Mouse (Mus musculus): ENCODE measurements around the gene Traf7. TPM values are rescaled to one million over a fixed set of nuclear protein-coding genes. Genes with fewer than 3 reads are reported as not detected.

Traf7 gene
- 142 TPM for polyA plus RNA-seq (2012; fragmentation: generic; extraction: Trizol)
- long read RNA-seq, experiment 1, transcript Traf7-215 (21 exons, 3,003 nt), result major isoform, 26 of 84 reads
- long read RNA-seq, experiment 1, partial matches to known transcripts, result 10 of 84 reads
- long read RNA-seq, experiment 1, other reads (novel, unspliced or antisense), result 45 of 84 reads
- long read RNA-seq, experiment 2, transcript Traf7-215 (21 exons, 3,003 nt), result major isoform, 188 of 1,086 reads
- long read RNA-seq, experiment 2, transcript Traf7-216 (21 exons, 2,667 nt), result minor isoform, 16 of 1,086 reads
- long read RNA-seq, experiment 2, transcript Traf7-210 (20 exons, 2,503 nt), result minor isoform, 12 of 1,086 reads
- long read RNA-seq, experiment 2, transcript Traf7-205 (21 exons, 2,687 nt), result minor isoform, 26 of 1,086 reads
- long read RNA-seq, experiment 2, partial matches to known transcripts, result 31 of 1,086 reads
- long read RNA-seq, experiment 2, other reads (novel, unspliced or antisense), result 801 of 1,086 reads

GRCm38 (mm10) chr17:24527723-24528559, at the start of gene Traf7:
TSS of gene Traf7 (minus strand) at chr17:24527938.
- H3K4me3 ChIP-seq (ENCODE audit: insufficient read depth, poor library complexity, severe bottlenecking), result peak within 1 kb of the TSS; percentile 68
- H3K36me3 ChIP-seq (ENCODE audit: control insufficient read depth, insufficient read depth), result peaks cover 27% of the 10 kb centered on the region
- peaks cover 55% of the 10 kb centered on the region for H3K79me3 ChIP-seq (ENCODE audit: low read depth)
- no peaks in the 10 kb centered on the region for H3K27me3 ChIP-seq (ENCODE audit: control insufficient read depth, insufficient read depth, insufficient read length)
- no peak for TF ChIP-seq FOSL1 (IDR thresholded peaks at IDR 0.05; ENCODE audit: insufficient read depth, low read length, poor library complexity, severe bottlenecking)
- no peak for TF ChIP-seq CEBPB (IDR thresholded peaks at IDR 0.05; ENCODE audit: low read depth)
- TF ChIP-seq USF1 (IDR thresholded peaks at IDR 0.05; ENCODE audit: low read depth), result no peak
- no peak for TF ChIP-seq CTCF (IDR thresholded peaks at IDR 0.05; ENCODE audit: control insufficient read depth, insufficient read depth, insufficient read length)
- TF ChIP-seq MYOG (IDR thresholded peaks at IDR 0.05; ENCODE audit: control insufficient read depth, extremely low read depth, insufficient read length), result no peak
- TF ChIP-seq MYOD1 (IDR thresholded peaks at IDR 0.05; ENCODE audit: control insufficient read depth, insufficient read length, low read depth), result no peak
- no peak for TF ChIP-seq MAX (IDR thresholded peaks at IDR 0.05)
- peaks cover 66% of the 10 kb centered on the region for H3K79me2 ChIP-seq (ENCODE audit: control insufficient read depth, insufficient read depth)
- H3ac ChIP-seq (ENCODE audit: control insufficient read depth, insufficient read length, low read depth), result peak within 1 kb of the TSS; percentile 98

- Histone ChIP-seq H3K36me3 (ENCODE audit: control insufficient read depth, insufficient read depth) (peaks cover 42% of the 10 kb centered on the region), H3K4me3 (ENCODE audit: insufficient read depth, poor library complexity, severe bottlenecking) (no peak overlapping the region), H3ac (ENCODE audit: control insufficient read depth, insufficient read length, low read depth) (no peak overlapping the region), H3K27me3 (ENCODE audit: control insufficient read depth, insufficient read depth, insufficient read length) (no peaks in the 10 kb centered on the region), H3K79me3 (ENCODE audit: low read depth) (no peaks in the 10 kb centered on the region), H3K79me2 (ENCODE audit: control insufficient read depth, insufficient read depth) (no peaks in the 10 kb centered on the region)
- TF ChIP-seq MYOD1 (IDR thresholded peaks at IDR 0.05; ENCODE audit: control insufficient read depth, insufficient read length, low read depth) (no peak), CEBPB (IDR thresholded peaks at IDR 0.05; ENCODE audit: low read depth) (no peak), MAX (IDR thresholded peaks at IDR 0.05) (no peak), MYOG (IDR thresholded peaks at IDR 0.05; ENCODE audit: control insufficient read depth, extremely low read depth, insufficient read length) (no peak), FOSL1 (IDR thresholded peaks at IDR 0.05; ENCODE audit: insufficient read depth, low read length, poor library complexity, severe bottlenecking) (no peak), USF1 (IDR thresholded peaks at IDR 0.05; ENCODE audit: low read depth) (no peak), CTCF (IDR thresholded peaks at IDR 0.05; ENCODE audit: control insufficient read depth, insufficient read depth, insufficient read length) (no peak)
Measured at GRCm38 (mm10) chr17:24573811-24574210, 46.1 kb upstream of the Traf7 start.

GRCm38 (mm10) chr17:24572651-24573245, 45.0 kb upstream of the Traf7 start:
- peaks cover 43% of the 10 kb centered on the region for H3K36me3 ChIP-seq (ENCODE audit: control insufficient read depth, insufficient read depth)
- no peak overlapping the region for H3K4me3 ChIP-seq (ENCODE audit: insufficient read depth, poor library complexity, severe bottlenecking)
- H3ac ChIP-seq (ENCODE audit: control insufficient read depth, insufficient read length, low read depth), result no peak overlapping the region
- H3K79me2 ChIP-seq (ENCODE audit: control insufficient read depth, insufficient read depth), result peaks cover 6% of the 10 kb centered on the region
- TF ChIP-seq FOSL1 (IDR thresholded peaks at IDR 0.05; ENCODE audit: insufficient read depth, low read length, poor library complexity, severe bottlenecking) (no peak), CEBPB (IDR thresholded peaks at IDR 0.05; ENCODE audit: low read depth) (no peak), MYOG (IDR thresholded peaks at IDR 0.05; ENCODE audit: control insufficient read depth, extremely low read depth, insufficient read length) (no peak), MAX (IDR thresholded peaks at IDR 0.05) (no peak), CTCF (IDR thresholded peaks at IDR 0.05; ENCODE audit: control insufficient read depth, insufficient read depth, insufficient read length) (no peak), USF1 (IDR thresholded peaks at IDR 0.05; ENCODE audit: low read depth) (no peak), MYOD1 (IDR thresholded peaks at IDR 0.05; ENCODE audit: control insufficient read depth, insufficient read length, low read depth) (no peak)
- H3K79me3 ChIP-seq (ENCODE audit: low read depth), result no peaks in the 10 kb centered on the region
- H3K27me3 ChIP-seq (ENCODE audit: control insufficient read depth, insufficient read depth, insufficient read length), result no peaks in the 10 kb centered on the region

GRCm38 (mm10) chr17:24569837-24570236, 42.1 kb upstream of the Traf7 start:
- H3ac ChIP-seq (ENCODE audit: control insufficient read depth, insufficient read length, low read depth), result no peak overlapping the region
- H3K36me3 ChIP-seq (ENCODE audit: control insufficient read depth, insufficient read depth), result peaks cover 70% of the 10 kb centered on the region
- no peaks in the 10 kb centered on the region for H3K27me3 ChIP-seq (ENCODE audit: control insufficient read depth, insufficient read depth, insufficient read length)

More at GRCm38 (mm10) chr17:24569837-24570236, 42.1 kb upstream of the Traf7 start:
- TF ChIP-seq MYOD1 (IDR thresholded peaks at IDR 0.05; ENCODE audit: control insufficient read depth, insufficient read length, low read depth) (no peak), MYOG (IDR thresholded peaks at IDR 0.05; ENCODE audit: control insufficient read depth, extremely low read depth, insufficient read length) (no peak), FOSL1 (IDR thresholded peaks at IDR 0.05; ENCODE audit: insufficient read depth, low read length, poor library complexity, severe bottlenecking) (no peak), CEBPB (IDR thresholded peaks at IDR 0.05; ENCODE audit: low read depth) (no peak), CTCF (IDR thresholded peaks at IDR 0.05; ENCODE audit: control insufficient read depth, insufficient read depth, insufficient read length) (no peak), USF1 (IDR thresholded peaks at IDR 0.05; ENCODE audit: low read depth) (no peak), MAX (IDR thresholded peaks at IDR 0.05) (no peak)
- peaks cover 26% of the 10 kb centered on the region for H3K79me2 ChIP-seq (ENCODE audit: control insufficient read depth, insufficient read depth)
- no peak overlapping the region for H3K4me3 ChIP-seq (ENCODE audit: insufficient read depth, poor library complexity, severe bottlenecking)
- no peaks in the 10 kb centered on the region for H3K79me3 ChIP-seq (ENCODE audit: low read depth)

Measured in C2C12 (cell line).